Mouse (Mus musculus): ENCODE data around the gene Ubtf.

Ubtf gene

DNA sequence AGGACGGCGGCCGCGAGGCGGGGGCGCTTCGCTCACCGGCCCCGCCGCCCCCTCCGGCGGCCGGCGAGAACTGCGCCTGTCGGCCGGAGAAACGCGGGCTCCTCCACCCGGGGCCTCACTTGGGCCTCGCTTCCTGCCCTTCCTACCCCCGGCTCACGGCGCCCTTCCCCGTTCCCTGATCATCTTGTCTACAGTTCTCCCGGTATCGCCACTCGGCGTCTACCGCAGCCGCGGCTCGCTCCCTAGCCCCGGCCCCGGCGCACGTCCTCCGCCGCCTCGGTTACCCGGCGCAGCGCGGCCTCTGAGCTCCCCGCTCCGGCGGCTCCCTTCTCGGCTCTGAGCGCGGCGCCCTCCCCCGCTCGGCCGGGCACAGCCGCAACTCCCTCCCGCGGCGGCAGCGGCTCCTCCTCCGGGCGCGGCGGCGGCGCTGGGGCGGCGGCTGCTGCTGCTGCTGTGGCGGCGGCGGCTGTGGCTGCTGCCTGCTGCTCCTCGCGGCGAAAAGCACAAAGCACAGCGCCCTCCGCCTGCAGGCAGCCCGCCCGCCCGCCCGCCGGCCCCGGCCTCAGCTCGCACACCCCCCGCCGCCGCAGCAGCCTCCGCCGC, 2.1 kb downstream of the Ubtf start:
- peak; percentile 66 for DNase-seq

DNA sequence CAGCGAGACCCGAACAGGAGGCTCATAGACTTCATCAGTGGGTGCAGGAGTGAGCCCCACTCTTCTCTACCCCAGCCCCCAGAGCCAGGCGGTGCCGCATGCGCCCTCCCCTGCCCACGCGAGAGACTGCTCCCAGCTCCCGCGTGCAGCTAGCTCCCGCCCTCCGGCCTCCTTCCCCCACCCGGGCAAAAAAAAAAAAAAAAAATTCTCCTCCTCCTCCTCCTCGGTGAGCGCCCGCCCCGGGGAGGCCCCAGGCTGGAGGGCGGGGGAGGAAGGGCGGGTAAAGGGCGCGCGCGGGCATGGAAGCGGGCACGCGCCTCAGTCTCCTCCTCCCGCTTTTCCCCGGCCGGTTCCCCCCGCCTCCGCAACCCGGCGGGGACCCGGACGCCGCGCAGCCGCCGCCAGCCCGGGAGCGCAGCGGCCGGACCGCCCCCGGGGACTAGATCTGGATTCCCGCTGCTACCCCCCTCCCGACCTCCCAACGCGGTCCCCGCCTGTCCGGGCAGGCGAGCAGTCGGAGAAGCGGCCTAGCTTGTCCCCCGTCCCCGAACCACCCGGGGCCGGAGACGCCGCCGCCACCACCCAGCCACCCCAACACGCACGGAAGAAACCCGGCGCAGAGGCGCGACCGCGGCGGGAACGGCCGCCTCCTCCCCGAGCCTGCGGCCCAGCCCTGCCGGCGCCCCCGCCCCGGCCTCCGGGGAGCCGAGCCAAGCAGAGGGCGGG, 2.8 kb downstream of the Ubtf start:
- peak; percentile 86 for DNase-seq

DNA sequence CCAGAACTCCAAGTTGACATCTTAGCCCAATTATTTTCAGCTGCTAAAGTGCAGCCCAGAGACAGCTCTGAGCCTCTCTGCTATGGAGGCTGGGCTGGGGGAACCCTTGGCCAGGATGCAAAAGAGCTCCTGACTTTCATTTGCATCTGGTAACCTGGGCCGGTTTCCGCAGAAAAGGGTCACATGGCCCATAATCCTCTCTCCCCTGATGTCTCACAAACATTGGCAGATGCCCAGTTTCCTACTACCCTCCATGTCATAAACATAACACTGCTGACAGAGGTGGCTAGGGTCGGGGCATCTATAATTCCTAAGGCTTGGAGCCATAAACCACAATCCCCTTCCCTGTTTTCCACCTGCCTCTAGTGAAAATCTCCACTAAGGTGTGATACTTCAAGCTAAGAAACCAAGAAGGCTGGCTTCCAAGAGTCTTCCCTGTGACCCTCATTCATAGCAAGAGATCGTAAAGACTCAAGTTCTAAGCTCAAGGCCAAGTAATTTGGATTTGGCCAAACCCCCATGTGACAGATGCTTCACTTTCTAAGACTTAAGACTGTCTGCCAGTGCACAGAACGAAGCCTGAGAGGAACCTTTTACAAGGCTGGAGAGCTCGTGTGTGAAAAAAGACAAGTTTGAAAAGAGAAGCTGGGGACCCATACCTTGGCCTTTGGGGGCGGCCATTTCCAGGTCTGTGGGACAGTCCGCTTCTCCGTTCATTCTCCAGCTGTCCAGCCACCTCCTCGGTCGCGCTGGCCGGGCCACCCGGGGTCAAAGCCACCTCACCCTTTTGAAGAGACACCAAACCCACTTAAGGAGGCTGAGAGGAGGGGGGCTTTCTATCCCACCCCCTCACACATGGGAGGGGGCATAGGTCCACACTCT, 3.6 kb downstream of the Ubtf start:
- DNase-seq, result no peak

DNA sequence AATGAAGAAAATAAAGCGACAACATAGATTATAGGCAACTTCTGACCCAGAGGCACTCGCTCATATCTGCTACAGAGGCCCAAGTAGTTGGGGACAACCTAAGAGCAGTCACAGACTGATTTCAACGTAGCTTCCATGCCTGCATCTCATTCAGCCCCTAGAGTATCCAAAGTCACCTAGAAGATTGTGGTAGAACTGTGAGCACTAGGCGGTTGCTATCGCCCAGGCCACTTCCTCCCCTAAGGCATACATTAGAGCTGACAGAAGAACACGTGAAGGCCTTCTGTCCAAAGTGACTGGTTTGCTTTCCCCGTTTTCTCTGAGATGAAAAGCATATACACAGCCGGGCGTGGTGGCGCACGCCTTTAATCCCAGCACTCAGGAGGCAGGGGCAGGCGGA, 5.2 kb downstream of the Ubtf start:
- DNase-seq, result no peak

DNA sequence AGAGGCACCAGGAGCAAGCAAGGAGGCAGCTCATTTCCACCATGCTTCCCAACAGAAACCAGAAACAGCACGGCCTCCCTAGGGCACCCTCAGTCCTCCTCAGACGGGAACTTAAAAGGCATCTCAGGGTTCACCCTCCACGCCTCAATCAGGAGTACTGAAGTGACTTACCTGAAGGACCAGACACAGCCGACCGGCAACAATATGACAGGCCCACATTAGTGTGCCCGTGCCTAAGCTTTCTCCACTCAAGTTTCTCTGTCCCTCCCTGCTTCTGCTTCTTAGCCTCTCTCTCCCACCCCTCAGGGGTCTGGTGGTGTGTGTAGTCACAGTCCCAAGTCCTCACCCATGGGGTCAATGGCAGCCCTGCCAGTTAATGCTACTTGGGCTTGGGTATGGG, 7.0 kb downstream of the Ubtf start:
- DNase-seq, result no peak

DNA sequence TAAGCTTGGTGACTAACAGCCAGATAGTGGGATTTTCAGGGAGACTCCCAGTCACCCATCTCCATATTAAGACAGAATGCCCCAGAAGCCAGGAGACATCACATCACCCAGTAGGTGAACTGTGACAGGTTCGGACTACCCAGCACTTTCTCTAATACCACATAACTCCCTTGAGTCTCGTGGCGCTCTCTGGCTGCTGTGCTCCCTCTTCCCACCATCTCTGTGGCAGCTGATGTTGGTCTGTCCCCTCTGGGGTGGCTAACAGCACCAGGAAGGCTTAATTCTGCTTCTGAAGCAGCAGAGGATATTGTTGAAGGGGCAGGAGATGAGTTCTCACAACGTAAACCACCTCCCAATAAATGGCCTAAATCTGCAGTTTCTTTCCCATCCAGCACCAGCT, 7.6 kb downstream of the Ubtf start:
- no peak for DNase-seq

DNA sequence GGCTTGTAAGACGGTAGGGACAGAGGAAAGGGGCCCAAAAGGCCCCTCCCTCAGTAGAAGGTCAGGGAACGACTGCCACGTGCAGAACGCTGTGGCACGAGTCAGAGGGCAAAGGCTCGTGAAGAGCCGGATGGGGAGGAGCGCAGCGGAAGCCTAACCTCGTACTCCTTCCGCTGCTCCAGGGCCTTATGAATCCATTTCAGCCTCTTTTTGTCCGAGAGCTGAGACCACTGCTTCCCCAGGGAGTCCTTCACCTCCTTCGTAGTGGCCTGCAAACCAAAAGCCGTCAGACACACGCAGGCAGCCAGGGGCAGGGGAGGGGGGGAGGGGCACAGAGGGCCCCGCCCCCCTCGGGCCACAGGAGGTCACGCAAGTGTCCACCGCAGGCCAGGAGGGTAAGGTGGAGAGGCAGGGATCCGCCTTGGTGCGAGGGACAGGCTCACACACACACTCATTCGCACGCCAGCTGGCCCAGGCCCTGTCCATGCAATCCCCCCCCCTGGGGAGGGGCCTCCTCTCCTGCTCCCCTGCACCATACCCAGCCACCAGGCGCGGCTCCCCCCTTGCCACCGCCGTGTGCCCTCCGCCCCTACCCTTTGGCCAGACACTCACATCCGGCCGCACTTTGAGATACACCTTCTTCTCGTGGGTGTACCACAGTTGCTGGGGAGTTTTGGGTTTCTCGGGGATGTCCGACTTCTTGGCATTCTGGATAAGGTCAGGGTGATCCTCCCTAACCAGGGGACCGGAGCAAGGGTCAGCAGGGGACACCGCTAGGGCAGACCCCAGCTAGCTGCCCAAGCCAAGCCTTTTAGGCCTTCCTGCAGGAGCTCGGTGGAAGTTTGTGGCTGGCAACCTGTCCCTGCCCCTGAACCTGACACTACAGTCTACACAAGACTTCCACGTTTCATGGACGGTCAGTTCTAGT, 8.5 kb downstream of the Ubtf start:
- no peak for DNase-seq

DNA sequence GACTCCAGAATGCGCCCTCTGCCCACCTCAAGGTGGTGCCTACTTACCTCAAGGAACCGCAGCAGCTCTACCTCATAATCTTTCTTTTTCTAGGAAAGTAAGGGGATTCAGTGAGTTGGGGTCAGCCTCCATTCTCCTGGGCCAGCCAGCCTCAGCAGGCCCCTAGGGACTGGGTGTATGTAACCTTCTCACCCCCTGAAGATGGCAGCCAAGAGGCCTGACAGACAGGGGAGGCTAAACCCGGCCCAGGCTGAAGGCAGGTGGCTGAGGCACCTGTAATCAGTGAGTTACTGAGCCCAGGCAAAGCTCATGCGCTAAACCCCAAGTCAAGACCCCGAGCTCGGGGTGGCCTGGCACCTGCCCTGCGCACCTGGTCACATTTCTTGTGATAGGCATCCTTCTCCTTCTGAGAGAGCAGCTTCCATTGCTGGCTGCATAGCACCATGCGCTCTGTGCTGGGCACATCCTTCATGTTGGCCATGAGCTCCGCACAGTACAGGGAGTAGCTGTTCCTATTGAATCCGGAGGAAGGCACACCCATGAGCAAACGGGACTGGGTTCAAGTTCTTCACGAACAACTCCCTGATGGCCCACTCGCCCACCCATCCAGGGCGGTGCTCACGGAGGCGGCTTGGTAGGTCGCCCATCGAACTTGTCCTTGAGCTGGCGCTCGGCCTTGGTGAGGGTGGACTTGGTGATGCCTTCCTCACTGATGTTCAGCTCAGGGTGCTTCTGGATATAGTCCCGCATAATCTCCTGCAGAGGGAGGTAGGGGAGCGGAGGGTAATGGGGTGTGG, 9.5 kb downstream of the Ubtf start:
- no peak for DNase-seq

DNA sequence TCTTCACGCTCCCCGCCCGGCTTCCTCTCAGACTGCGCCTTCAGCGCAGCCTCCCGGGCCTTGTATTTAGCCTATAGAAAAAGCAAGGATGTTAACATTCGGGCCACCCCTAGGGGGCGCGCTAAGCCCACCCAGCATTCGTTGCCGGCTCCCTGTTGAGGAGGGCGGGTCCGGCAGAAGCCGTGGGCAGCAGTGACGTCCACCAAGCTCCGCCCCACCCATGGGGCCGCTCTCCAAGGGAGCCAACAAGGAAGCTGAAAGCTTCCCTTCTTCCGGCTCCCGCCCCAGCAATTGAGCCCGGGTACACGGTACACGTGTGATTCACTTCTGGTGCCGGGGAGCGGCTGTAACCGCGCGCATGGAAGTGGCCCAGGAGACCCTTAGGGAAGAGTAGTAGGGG, 10.6 kb downstream of the Ubtf start:
- peak; percentile 94 for DNase-seq

DNA sequence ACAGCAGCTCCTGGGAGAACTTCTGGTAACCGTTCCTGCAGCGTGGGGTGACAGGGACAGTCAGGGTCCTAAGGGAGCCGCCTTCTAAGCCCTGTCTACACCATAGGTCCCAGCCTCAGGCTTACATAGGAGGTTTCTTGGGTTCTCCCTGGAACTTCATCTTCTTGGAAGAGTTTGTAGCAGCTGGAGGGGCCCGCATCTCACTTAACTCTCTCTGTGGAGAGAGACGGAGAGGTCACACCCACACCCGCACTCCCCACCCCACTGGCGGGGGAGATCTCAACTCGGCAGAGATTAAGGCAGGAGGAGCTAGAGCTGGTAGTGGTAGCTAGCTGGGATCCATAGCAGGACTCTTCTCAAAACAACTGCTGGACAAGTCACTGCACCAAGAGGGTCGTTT, 11.4 kb downstream of the Ubtf start:
- DNase-seq, result peak; percentile 25

DNA sequence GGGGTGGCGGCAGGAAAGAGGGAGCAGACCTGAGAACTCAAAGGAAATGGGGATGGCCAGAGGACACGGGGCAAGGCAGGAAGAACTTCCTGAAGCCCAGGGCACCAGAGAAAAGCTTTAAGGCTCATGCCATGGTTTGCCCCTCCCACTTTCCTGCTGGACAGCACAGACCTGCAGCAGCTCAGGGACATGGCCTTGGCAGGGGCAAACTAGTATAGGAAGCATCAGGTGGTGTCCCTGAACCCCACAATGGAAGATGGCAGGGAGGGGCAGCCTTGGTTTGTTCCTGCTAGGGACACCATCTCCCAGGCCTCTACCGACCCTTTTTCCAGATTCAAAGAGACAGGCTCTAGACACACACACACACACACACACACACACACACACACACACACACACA, 14.2 kb downstream of the Ubtf start:
- no peak for DNase-seq

DNA sequence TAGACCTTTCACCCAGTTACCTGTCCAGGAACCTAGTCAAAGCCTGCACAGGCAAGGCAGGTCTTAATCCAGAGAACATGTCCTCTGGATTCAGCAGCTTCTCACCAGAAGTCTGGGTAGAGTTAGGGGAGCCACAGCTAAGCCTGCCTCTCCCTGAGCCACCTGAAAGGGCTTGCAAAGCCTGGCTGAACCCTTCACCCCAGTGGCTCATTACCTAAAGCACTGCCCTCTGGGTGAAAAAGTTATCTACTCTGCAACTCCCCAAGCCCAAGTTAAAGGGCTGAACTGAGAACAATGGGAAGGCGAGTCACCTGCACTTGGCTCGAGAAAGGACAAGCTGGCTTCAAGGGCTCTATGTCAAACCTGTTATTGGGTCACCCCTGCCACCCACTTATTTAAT, 15.4 kb downstream of the Ubtf start:
- DNase-seq, result no peak

DNA sequence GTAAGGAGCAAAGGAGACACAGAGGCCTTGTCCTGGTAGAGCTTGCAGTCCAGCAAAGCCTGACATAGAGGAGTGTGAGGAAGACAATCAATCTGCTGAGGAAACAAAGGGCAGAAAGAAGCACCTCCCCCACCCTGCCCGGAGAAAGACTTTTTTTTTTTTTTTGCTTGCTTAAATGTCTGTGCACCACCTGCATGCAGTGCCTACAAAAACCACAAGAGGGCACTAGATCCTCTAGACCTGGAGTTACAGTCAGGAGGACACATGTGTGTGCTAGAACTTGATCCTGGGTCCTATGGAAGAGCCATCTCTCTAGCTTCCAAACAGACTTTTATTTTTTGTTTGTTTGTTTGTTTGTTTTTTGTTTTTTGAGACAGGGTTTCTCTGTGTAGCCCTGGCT, 19.7 kb downstream of the Ubtf start:
- DNase-seq, result peak; percentile 45

DNA sequence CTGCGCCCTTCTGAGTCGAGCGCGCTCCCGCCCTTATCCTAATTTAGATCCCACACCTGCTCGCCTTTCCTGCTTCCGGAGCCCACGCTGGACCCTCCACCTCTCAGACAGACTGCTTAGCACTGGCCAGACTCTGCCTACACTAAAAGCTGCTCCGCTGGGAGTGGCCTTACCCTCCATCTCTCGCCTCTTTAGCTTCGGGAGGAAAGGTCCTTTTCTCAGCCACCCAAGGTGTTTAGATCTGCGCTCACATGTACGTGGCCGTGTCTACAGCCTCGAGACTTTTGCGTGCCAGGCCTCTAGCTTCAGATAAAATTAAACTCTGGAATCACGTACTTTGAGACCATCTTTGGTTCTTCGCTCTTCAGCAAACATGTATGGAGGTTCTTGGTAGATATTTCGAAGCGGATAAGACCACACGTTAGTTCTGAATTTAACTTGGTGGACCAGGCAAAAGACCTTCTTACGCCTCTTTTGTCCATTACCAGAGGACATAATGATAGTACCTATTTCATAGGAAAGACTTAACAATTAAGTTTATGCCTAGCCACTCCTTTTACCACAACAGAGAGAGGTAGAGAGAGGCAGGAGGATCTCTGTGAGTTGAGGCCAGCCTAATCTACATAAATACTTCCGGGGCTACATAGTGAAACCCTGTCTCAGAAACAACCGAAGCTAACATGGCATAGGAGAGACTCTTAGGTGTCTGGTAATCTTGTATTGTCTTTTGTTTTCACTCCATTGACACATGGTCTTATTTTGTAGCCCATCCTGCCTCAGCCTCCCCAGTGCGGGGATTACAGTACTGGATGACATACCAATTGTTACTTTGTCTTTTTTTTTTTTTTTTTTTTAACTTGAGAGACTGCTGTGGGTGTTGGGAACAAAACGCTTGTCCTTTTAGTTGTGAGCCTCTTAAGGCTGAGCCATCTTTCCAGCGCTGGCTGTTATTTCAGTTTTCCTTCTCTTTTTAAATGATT, 21.7 kb downstream of the Ubtf start:
- DNase-seq, result no peak

DNA sequence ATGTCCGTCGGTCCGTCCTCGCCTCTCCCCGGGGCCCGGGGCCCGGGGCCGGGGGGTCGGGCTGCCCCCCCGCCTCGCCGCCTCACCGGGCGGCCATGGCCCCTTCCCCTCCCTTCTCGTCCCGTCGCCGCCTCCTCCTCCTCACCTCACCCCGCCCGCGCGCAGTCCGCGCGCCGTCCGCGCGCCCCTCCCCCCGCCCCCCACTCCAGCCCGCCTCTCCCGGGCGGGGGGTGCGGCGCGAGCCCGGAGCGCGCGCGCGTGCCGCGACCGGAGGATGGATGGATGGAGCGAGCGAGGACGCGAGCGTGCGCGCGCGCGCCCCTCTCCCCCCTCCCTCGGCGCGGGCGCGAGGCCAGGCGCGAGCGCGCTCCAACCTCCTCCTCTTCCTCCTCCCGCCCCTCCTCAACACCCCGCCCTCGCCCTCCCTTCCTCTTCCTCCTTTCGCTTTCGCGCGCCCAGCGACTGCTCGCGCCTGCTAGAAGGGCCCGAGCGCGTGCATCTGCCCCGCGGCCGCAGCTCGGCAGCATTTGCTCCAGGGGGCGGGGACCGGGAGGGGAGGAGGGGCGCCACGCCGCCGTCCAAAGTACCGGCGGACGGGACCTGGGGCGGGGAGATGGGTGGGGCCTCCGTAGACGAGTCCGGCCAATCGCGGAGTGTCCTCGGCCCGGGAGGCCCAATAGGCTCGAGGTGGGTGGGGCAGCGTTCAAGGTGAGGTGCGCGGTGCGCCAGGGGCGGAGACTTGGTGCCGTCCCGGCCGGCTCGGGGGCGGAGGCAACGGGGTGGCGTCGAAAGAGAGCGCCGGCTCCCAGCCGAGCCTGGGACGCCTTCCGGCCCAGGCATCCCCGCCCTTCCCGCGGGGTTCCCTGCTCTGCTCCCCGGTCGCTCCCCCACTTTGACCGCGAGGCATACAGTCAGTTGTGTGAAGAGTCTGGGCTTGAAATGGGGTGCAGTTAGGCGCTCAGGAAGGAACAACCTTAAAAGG, 22.8 kb downstream of the Ubtf start, which contains the start of gene Atxn7l3:
Atxn7l3 (minus strand) TSS at position 141 of the 982 bp plus-strand sequence.
- DNase-seq, result peak; percentile 97

DNA sequence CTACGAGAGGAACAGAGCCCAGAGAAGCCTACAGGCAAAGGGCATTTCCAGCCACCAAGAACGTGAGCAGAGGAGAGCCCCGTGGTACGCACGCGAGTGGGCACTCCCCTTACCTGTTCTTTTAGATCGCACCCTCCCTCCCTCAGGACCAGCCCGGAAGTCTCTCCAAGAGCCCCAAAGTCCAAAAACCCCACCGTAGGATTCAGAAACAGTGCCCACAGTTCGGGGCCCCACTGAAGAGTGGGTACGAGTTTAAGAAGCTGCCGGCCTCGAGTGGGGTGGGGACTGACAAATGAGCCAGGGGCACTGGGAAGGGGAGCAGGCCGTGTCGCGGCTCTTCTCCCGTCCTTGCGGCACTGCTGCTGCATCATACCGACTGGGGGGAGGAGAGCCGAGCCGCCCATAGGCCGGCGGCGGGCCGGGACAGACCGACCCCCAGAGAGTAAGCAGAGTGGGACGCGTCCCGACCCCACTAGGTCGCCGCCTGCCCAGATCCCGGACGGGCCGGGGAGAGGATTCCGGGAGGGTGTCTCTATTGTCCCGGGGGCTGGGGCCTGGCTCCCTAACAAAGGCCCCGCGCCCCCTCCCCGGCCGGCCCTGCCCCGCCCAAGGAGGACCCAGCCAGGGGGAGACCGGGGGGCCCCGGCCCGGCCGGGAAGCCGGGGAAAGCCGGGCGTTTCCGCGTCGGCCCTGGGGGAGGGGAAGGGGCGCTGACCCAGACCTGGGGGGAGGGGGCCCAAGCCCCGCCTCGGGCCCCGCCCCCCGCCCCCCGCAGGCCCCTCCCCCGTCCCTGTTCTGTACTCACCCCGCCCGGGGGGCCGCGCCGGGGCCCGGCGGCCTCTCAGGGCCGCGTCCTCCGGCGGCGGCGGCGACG, 23.7 kb downstream of the Ubtf start:
- DNase-seq, result peak; percentile 54

DNA sequence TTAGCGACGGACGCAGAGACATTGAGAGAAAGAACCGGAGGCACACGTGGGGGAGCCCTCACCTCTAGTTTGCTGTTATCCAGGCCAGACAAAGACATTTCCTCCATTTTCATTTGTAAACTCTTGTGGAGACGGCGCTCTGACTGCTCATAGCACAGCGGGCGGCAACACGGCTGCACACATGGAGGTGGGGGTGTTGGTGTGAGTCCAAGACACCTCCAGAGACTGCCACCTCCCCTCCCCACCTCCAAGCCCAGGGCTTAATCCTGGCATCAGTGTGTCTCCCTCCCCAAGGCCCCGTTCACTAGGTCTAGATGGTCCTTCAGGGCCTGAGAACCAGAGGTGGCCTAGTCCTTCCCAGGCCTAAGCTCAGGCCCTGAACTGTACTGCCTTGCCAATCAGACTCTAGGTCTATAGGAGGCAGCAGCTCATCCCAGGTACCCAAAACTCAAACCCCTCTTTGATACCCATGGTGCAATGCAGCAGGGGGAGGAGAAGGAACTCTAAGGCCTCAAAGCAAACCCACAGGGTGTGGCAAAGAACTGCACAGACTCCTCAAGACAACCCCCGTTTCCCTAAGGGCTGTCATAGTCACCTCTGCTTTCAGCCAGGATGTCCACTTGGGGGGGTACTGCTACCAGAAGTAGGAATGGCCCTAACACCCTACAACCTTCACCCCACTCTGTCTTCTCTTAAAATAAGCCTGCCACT, 24.5 kb downstream of the Ubtf start:
- DNase-seq, result peak; percentile 48

DNA sequence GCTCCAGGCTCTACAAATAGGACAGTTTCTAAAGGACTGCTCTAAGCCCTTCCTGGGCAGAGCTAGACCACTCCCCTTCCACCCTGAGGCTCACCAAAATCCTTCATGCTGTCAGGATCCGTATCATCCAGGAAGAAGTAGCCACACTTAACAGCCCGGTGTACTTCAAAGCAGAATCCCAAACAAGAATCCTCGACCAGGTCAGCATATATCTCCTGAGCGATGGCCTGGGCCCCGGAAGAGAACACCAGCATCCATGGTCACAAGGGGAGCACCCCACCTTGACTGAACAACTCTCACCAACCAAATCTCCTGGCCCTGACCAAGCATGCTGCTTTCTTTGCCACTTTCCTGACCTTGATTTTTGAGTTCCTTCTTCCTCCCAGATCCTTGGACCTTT, 25.1 kb downstream of the Ubtf start:
- DNase-seq, result no peak

All from cerebellum, adult 8-10 months (tissue).